Mouse (Mus musculus) C2C12 (cell line): ENCODE data around the gene Ufsp1.

Experiments used
- CTCF ChIP-seq: IDR thresholded peaks from one replicate; pipeline ENCODE4 v1.5.1; 2011; ENCODE audit not compliant: control insufficient read depth, insufficient read depth, insufficient read length
- FOSL1 ChIP-seq: IDR thresholded peaks from one replicate; pipeline ENCODE4 v1.8.0; 2011; ENCODE audit warnings: mild to moderate bottlenecking, low read length; ENCODE audit not compliant: poor library complexity, insufficient read depth, severe bottlenecking
- MAX ChIP-seq: IDR thresholded peaks from one replicate; pipeline ENCODE4 v1.6.1; 2011; ENCODE audit warnings: mild to moderate bottlenecking, control low read depth
- MYOD1 ChIP-seq: IDR thresholded peaks from one replicate; pipeline ENCODE4 v1.6.1; 2011; ENCODE audit warnings: low read depth; ENCODE audit not compliant: control insufficient read depth, insufficient read length
- MYOG ChIP-seq: IDR thresholded peaks from one replicate; pipeline ENCODE4 v1.6.1; 2011; ENCODE audit not compliant: control insufficient read depth, insufficient read length; ENCODE audit errors: extremely low read depth
- USF1 ChIP-seq: IDR thresholded peaks from one replicate; pipeline ENCODE4 v1.6.1; 2011; ENCODE audit warnings: low read depth, mild to moderate bottlenecking, control low read depth, moderate library complexity

- no peak for TF ChIP-seq CTCF
- TF ChIP-seq MYOG: no peak
- TF ChIP-seq FOSL1: no peak
- TF ChIP-seq USF1: no peak
- TF ChIP-seq MAX: no peak
- no peak for TF ChIP-seq MYOD1
These were observed 24.1 kb downstream of the Ufsp1 start for GRCm38 (mm10) chr5:137318570-137318969.
